Mouse (Mus musculus): ENCODE results near the gene Brwd3.

GRCm38 (mm10) chrX:108797268-108797667, 36.9 kb downstream of the Brwd3 start:
- TF ChIP-seq CTCF (IDR thresholded peaks at IDR 0.05; ENCODE audit: extremely low read depth, insufficient read length, insufficient replicate concordance, low read depth, low read length) (no peak), POLR2A (IDR thresholded peaks at IDR 0.05; ENCODE audit: low read depth, low read length) (no peak)
